Mouse (Mus musculus): Measurements from ENCODE around the gene Gfpt1.
"Not testable (repeated sequence)": the region's sequence is repeated elsewhere in the genome, so short reads cannot be mapped to it uniquely, and the experiment has no call there.

Gene Gfpt1

GRCm38 (mm10) chr6:87043131-87043516 is 478 bp downstream of the Gfpt1 start:
- no peak for DNase-seq

- no peak for DNase-seq
These were observed 2.2 kb downstream of the Gfpt1 start for GRCm38 (mm10) chr6:87044895-87045294.

GRCm38 (mm10) chr6:87045507-87045906 is 2.9 kb downstream of the Gfpt1 start:
- DNase-seq = no peak

- not testable (repeated sequence) for DNase-seq
These were observed 6.1 kb downstream of the Gfpt1 start for GRCm38 (mm10) chr6:87048712-87049111.

GRCm38 (mm10) chr6:87051886-87052425 is 9.3 kb downstream of the Gfpt1 start:
- DNase-seq = no peak

- DNase-seq = no peak
These were observed 11.5 kb downstream of the Gfpt1 start for GRCm38 (mm10) chr6:87054193-87054592.

- no peak for DNase-seq
These were observed 17.1 kb downstream of the Gfpt1 start for GRCm38 (mm10) chr6:87059754-87060153.

GRCm38 (mm10) chr6:87063586-87063985 is 20.9 kb downstream of the Gfpt1 start:
- no peak for DNase-seq

- DNase-seq = no peak
These were observed 25.6 kb downstream of the Gfpt1 start for GRCm38 (mm10) chr6:87068209-87068608.

GRCm38 (mm10) chr6:87069195-87069900 is 26.7 kb downstream of the Gfpt1 start:
- DNase-seq = peak; percentile 64

GRCm38 (mm10) chr6:87070641-87071040 is 28.0 kb downstream of the Gfpt1 start:
- DNase-seq = no peak

GRCm38 (mm10) chr6:87072759-87073158 is 30.1 kb downstream of the Gfpt1 start:
- no peak for DNase-seq

- DNase-seq = no peak
These were observed 32.5 kb downstream of the Gfpt1 start for GRCm38 (mm10) chr6:87075092-87075685.

- no peak for DNase-seq
These were observed 36.8 kb downstream of the Gfpt1 start for GRCm38 (mm10) chr6:87079457-87079856.

- no peak for DNase-seq
These were observed 42.4 kb downstream of the Gfpt1 start for GRCm38 (mm10) chr6:87085026-87085425.

- DNase-seq = no peak
These were observed 45.7 kb downstream of the Gfpt1 start for GRCm38 (mm10) chr6:87088356-87088755.

- DNase-seq = no peak
These were observed 48.2 kb downstream of the Gfpt1 start for GRCm38 (mm10) chr6:87090877-87091276.

- DNase-seq = no peak
These were observed 49.8 kb downstream of the Gfpt1 start for GRCm38 (mm10) chr6:87092476-87092875.

- DNase-seq = not testable (repeated sequence)
These were observed 51.0 kb downstream of the Gfpt1 start for GRCm38 (mm10) chr6:87093631-87094030.

GRCm38 (mm10) chr6:87099261-87099660 is 56.6 kb downstream of the Gfpt1 start:
- no peak for DNase-seq

- peak; percentile 63 for DNase-seq
These were observed 57.1 kb downstream of the Gfpt1 start for GRCm38 (mm10) chr6:87099671-87100296.

GRCm38 (mm10) chr6:87100297-87101020 is 57.8 kb downstream of the Gfpt1 start:
- DNase-seq = no peak

- DNase-seq = peak; percentile 92
These were observed 58.8 kb downstream of the Gfpt1 start for GRCm38 (mm10) chr6:87101281-87101954.

All from lung, postnatal 10 days (tissue).